Mouse (Mus musculus): ENCODE measurements around the gene Zfp87.
A peak's percentile ranks its signal among the peaks of the same experiment; 100 is the strongest.

DNA sequence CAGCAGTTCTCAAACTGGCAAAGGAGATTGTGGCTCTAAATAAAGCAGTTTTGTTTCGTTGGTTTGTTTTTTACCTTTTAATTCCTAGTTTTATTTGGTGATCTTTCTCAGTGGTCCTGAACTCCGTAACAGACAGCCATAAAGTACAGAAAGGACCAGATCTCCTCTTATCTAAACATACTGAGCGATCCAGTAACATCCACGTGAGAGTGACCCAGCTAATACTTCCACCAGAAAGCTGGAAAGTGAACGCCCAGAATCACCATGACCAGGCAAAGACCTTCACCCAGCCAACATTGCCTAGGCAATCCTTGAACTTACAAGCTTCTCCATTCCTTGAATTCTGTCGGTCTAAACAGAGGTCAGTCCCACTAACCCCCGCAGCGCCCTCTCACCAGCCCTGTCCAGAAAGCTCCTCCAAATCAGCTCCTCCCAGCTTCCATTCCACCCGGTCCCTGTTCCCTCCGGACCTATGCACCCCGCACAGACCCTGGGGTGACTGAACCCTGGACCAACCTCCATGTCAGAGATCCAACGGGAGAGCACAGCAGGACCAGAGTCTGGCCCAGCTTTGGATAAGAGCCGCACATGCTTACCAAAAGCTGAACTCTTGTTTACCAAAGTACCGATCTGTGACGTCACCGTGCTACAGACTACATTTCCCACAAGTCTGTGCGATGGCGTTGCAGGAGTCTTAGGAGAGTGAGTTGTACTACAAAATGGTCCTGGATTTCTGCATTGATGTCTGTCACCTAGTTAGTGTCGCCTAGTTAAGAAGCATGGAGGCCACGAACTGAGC is 42.2 kb downstream of the Zfp87 start, which contains the start of gene Zfp874b:
- TF ChIP-seq CTCF (IDR thresholded peaks at IDR 0.05): no peak
- peak; percentile 78 for TF ChIP-seq POLR2A (IDR thresholded peaks at IDR 0.05; ENCODE audit: insufficient read depth, low read depth, low read length)
- TF ChIP-seq EP300 (IDR thresholded peaks at IDR 0.05; ENCODE audit: insufficient read depth, low read depth, low read length): 0 out of 2 replicates have a peak, but pooled peaks have one; percentile 70

Data from heart, adult 2 months (tissue).